Mouse (Mus musculus) lung, adult 2 months (tissue): Measurements from ENCODE around the gene Adamtsl1.

Experiments used
- CTCF ChIP-seq: fragments of 200-500 bp; IDR thresholded peaks from 2 replicates; pipeline ENCODE4 v1.5.1; 2011; ENCODE audit warnings: mild to moderate bottlenecking, low read length, control low read depth; ENCODE audit not compliant: insufficient read depth
- POLR2A ChIP-seq: fragments of 200-500 bp; IDR thresholded peaks from 2 replicates; pipeline ENCODE4 v1.6.1; 2011; ENCODE audit warnings: low read depth, mild to moderate bottlenecking, control low read depth, low read length, borderline replicate concordance; ENCODE audit errors: extremely low read depth

GRCm38 (mm10) chr4:86309178-86309577 is 795.2 kb downstream of the Adamtsl1 start:
- no peak for TF ChIP-seq CTCF
- no peak for TF ChIP-seq POLR2A
